Mouse (Mus musculus) left cerebral cortex, adult 2 months (tissue): ENCODE measurements at regions not wholly inside any gene's neighbourhood (a gene's known extent, or its start where the extent isn't known, plus 50 kb on each side); places are given as distances from the start of the nearest gene placed in this dataset.
A peak's percentile ranks its signal among the peaks of the same experiment; 100 is the strongest.

Source experiments
- DNase-seq, 2 experiments: peaks; one replicate each; pipeline ENCODE4 v3.0.0; 2021 to 2022; ENCODE audit warnings: low spot score in 2 of 2, mixed read lengths in 1 of 2; ENCODE audit errors: extremely low spot score in 1 of 2
- H3K27ac ChIP-seq: fragments of 200-600 bp; 2 replicates; pipeline ENCODE4 v1.8.1; 2022
- H3K4me3 ChIP-seq: fragments of 200-600 bp; 2 replicates; pipeline ENCODE4 v1.8.1; 2022
- CTCF ChIP-seq: fragments of 200-600 bp; IDR thresholded peaks from 2 replicates; pipeline ENCODE4 v1.8.1; 2022; ENCODE audit warnings: antibody characterized with exemption, mild to moderate bottlenecking, moderate library complexity
- intact Hi-C: fragments of 180-260 bp; cut with DNase I; formaldehyde crosslinking; loops from one replicate; pipeline ENCODE4 v1.15.1; 2025

- H3K4me3 ChIP-seq, result no peak overlapping the region
- TF ChIP-seq CTCF, result peak; percentile 44
- no peak overlapping the region for H3K27ac ChIP-seq
- intact Hi-C loops, result no loop called here
- DNase-seq, result no peak
These were observed 253.5 kb upstream of the Pde3a start for GRCm38 (mm10) chr6:140995340-140996135.

- no peak for TF ChIP-seq CTCF
- intact Hi-C loops, result no loop called here
- Histone ChIP-seq H3K4me3 (no peak overlapping the region), H3K27ac (no peak overlapping the region)
- no peak for DNase-seq
These were observed 251.0 kb upstream of the Pde3a start for GRCm38 (mm10) chr6:140998069-140998468.

GRCm38 (mm10) chr6:141000552-141000951 is 248.5 kb upstream of the Pde3a start:
- no peak overlapping the region for H3K27ac ChIP-seq
- TF ChIP-seq CTCF, result no peak

GRCm38 (mm10) chr6:141001306-141001705 is 247.8 kb upstream of the Pde3a start:
- DNase-seq, result no peak
- intact Hi-C loops, result no loop called here
- H3K4me3 ChIP-seq, result no peak overlapping the region
- no peak overlapping the region for H3K27ac ChIP-seq
- TF ChIP-seq CTCF, result no peak

More at GRCm38 (mm10) chr6:141000552-141000951, 248.5 kb upstream of the Pde3a start:
- H3K4me3 ChIP-seq, result no peak overlapping the region
- intact Hi-C loops, result no loop called here
- no peak for DNase-seq

GRCm38 (mm10) chr6:141015055-141015681 is 233.9 kb upstream of the Pde3a start:
- TF ChIP-seq CTCF, result no peak
- Histone ChIP-seq H3K27ac (no peak overlapping the region), H3K4me3 (no peak overlapping the region)
- intact Hi-C loops, result no loop called here
- DNase-seq, result no peak

- Histone ChIP-seq H3K27ac (no peak overlapping the region), H3K4me3 (no peak overlapping the region)
- no peak for DNase-seq
- intact Hi-C loops, result no loop called here
- no peak for TF ChIP-seq CTCF
These were observed 225.6 kb upstream of the Pde3a start for GRCm38 (mm10) chr6:141023501-141023900.

GRCm38 (mm10) chr6:141027353-141027752 is 221.7 kb upstream of the Pde3a start:
- intact Hi-C loops, result no loop called here
- H3K27ac ChIP-seq, result no peak overlapping the region
- DNase-seq, result no peak
- H3K4me3 ChIP-seq, result no peak overlapping the region
- TF ChIP-seq CTCF, result no peak

- DNase-seq, result no peak
- no peak overlapping the region for H3K27ac ChIP-seq
- intact Hi-C loops, result no loop called here
- TF ChIP-seq CTCF, result no peak
- H3K4me3 ChIP-seq, result no peak overlapping the region
These were observed 221.3 kb upstream of the Pde3a start for GRCm38 (mm10) chr6:141027787-141028186.

- TF ChIP-seq CTCF, result no peak
- no peak overlapping the region for H3K27ac ChIP-seq
- no peak overlapping the region for H3K4me3 ChIP-seq
- intact Hi-C loops, result no loop called here
- DNase-seq, result no peak
These were observed 214.2 kb upstream of the Pde3a start for GRCm38 (mm10) chr6:141034824-141035223.

- TF ChIP-seq CTCF, result no peak
- Histone ChIP-seq H3K27ac (no peak overlapping the region), H3K4me3 (no peak overlapping the region)
- intact Hi-C loops, result no loop called here
- DNase-seq, result no peak
These were observed 207.7 kb upstream of the Pde3a start for GRCm38 (mm10) chr6:141041358-141041757.

- DNase-seq, result no peak
- no peak overlapping the region for H3K27ac ChIP-seq
- H3K4me3 ChIP-seq, result no peak overlapping the region
- no peak for TF ChIP-seq CTCF
- intact Hi-C loops, result no loop called here
These were observed 207.1 kb upstream of the Pde3a start for GRCm38 (mm10) chr6:141041781-141042625.

GRCm38 (mm10) chr6:141048271-141048670 is 200.8 kb upstream of the Pde3a start:
- no peak overlapping the region for H3K27ac ChIP-seq
- intact Hi-C loops, result no loop called here
- no peak overlapping the region for H3K4me3 ChIP-seq
- TF ChIP-seq CTCF, result no peak
- DNase-seq, result no peak
